Mouse (Mus musculus) cortical plate, adult 2 months (tissue): Measurements from ENCODE around the gene Cops6.

ENCODE experiments used
- CTCF ChIP-seq: fragments of 200-500 bp; IDR thresholded peaks from 2 replicates; pipeline ENCODE4 v1.5.1; 2011; ENCODE audit warnings: mild to moderate bottlenecking, control low read depth, low read length; ENCODE audit not compliant: insufficient read depth; ENCODE audit errors: extremely low read depth
- POLR2A ChIP-seq: fragments of 200-500 bp; IDR thresholded peaks from 2 replicates; pipeline ENCODE4 v1.6.1; 2011; ENCODE audit warnings: mild to moderate bottlenecking, low read length, control low read depth; ENCODE audit not compliant: insufficient read depth; ENCODE audit errors: extremely low read depth

DNA sequence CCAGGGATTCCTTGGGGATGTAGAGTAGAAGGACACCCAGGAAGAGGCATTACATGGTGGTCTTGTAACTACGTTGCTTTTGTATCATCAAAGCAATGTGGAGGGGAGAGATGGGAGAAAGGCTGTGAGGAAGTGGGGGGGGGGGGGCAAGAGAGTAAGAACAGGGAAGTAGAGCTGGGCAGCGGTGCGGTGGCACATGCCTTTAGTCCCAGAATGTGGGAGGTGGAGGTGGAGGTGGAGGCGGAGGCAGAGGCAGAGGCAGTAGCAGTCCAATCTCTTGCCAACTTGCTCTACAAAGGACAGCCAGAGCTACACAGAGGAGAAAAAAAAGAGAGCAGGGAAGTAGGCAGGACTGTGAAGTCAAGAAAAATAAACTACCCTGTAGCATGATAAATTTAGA lies 22.3 kb upstream of the Cops6 start:
- TF ChIP-seq CTCF (no peak), POLR2A (no peak)
